Mouse (Mus musculus) 416B (cell line): Measurements from ENCODE around the gene Kif20b.

ENCODE experiments used
- DNase-seq: peaks from one replicate; pipeline ENCODE4 v3.0.0; 2011; ENCODE audit warnings: low read depth

Gene Kif20b

GRCm38 (mm10) chr19:34921652-34922602 lies at the start of gene Kif20b:
Gene Kif20b, plus strand, starts transcription at chr19:34922361.
- peak; percentile 95 for DNase-seq

DNA sequence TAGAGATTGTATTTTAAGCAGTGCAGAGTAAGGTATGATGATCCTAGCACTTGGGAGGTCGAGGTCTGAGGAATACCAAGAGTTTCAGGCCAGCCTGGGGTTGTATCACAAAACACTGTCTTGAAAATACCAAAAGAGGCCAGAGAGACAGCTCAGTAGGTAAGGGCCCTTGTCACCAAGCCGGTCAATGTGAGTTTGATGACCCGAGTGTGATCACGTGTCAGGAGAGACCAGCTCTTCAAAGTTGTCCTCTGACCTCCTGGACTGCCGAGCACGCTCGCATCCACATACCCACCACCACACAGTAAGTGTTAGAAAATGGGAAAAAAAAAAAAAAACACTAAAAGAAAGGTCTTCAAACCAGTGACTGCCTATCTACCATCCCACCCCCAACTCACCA lies 45.5 kb upstream of the Kif20b start:
- peak; percentile 60 for DNase-seq

DNA sequence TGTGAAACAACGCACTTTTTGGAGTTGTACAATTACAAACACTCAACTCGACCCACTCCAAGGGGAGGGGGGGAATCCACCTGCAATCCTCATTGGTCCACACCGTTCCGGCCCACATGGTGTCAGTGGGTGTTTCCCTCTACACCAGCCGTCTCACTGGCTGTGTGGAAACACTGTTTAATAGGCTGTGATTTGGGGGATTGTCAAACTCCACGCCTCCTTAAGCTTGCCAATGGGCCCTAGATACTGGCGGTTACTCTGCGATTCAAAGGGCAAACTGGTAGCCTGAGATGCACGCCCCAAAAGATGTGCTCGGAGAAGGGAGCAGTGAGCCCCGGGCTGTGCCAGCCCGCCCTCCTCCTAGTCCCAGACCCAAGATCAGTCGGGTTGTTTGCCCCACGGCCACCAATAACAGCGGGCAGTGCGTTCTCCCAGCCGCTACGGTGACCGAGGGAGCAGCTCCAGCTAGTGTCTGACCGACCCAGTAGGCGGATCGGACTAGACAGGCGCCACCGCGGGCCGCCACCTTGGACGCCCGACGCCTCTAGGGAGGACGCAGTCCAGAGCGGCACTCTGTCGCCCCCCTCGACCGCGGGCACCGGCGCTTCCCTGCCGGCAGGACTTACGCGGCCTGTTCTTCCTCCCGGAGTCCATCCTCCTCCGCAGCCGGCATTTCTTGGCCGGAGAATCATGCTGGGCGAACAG lies 44.1 kb upstream of the Kif20b start:
- peak; percentile 99 for DNase-seq

GRCm38 (mm10) chr19:34878603-34879541 lies 43.3 kb upstream of the Kif20b start, which contains the start of gene Pank1:
Gene Pank1, minus strand, starts transcription at chr19:34879455.
- peak; percentile 82 for DNase-seq

GRCm38 (mm10) chr19:34879624-34880023 lies 42.5 kb upstream of the Kif20b start:
- DNase-seq, result no peak

DNA sequence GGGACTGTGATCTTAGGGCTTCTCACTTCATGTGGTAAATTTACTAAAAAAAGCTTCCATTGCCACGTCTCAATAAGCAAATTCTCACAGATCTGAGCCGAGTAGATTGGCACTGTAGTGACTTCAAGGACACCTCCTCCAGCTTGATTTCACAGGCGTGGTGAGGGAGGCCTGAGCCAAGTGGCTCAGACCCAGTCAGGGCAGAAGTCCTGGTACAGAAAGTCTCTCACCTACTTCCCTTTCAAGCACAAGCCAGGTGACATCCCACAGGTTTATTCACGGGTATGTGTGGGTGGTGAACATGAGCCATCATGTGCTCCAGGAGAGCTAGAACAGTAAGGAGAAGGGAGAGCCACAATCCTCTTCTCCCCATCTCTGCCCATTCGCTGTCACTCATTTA lies 41.0 kb upstream of the Kif20b start:
- DNase-seq, result no peak

GRCm38 (mm10) chr19:34882443-34882842 lies 39.7 kb upstream of the Kif20b start:
- no peak for DNase-seq

GRCm38 (mm10) chr19:34883526-34884224 lies 38.5 kb upstream of the Kif20b start:
- no peak for DNase-seq

DNA sequence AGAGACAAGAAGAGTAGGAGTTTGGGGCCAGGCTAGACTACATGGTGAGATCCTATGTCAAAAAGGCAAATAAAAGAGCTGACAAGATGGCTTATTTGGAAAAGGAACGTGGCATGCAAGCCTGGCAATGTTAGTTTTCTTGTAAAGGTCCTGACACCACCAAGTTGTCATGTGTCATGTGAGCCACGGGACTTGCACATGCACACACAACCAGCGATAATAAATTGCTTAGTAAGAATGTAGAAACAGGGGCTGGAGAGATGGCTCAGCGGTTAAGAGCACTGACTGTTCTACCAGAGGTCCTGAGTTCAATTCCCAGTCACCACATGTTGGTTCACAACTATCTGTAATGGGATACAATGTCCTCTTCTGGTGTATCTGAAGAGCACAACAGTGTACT lies 35.8 kb upstream of the Kif20b start:
- no peak for DNase-seq

GRCm38 (mm10) chr19:34890981-34891380 lies 31.2 kb upstream of the Kif20b start:
- no peak for DNase-seq

GRCm38 (mm10) chr19:34891590-34891989 lies 30.6 kb upstream of the Kif20b start:
- no peak for DNase-seq

GRCm38 (mm10) chr19:34895082-34895481 lies 27.1 kb upstream of the Kif20b start:
- DNase-seq, result peak; percentile 83

DNA sequence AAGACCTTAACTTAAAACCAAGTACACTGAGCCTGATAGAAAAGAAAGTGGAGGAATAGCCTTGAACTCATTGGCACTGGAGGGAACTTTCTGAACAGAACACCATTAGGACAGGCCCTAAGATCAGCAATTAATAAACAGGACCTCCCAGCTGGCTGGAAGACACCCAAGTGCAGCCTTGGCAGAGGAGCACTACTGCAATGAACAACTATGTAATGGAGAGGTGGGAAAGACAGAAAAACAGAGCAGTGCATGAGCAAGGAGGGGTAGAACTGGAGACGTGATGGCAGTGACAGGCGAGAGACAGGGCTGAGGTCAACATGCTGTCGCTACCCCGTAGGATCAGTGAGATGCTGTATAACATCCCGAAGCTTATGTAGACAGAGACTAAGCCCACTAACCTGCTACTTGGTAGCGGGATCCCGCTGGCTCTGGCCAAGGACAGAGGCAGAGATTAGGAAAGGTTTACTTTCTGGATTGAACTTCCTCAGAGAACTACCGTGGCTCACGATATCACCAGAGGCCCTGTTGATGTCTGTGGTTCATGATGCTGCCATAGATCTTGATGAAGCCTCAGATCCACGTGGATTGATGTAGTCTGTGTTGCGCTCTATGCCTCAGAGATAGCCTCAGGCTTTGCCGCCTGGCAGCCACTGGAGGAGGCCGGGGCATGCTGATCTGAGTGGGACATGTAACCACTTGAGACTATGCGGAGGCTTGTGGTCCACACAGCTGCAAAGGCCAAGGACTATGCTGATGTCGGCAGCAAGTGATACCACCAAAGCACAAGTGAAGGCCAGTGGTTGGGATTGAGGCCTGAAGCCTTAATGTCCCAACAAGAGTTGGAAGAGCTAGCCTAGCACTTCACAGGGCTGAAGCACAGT lies 24.8 kb upstream of the Kif20b start:
- no peak for DNase-seq

DNA sequence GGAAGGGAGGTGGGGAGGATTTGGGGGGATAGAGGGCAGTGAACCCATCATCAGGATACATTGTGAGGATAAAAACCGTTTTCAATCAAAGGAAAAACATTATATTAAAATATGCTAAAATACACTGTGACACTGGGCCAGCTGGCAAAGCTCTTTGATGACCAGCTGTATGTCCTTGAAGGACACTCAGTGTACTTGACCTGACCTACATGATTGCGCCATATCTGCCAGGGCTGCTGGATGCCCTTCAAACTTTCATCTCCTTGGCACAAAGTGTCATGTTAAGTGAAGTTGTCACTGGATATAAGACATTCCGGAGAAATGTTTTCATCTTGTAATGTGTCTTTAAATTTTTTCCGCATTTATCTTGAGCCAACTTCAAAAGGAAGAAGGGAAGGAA lies 23.2 kb upstream of the Kif20b start:
- DNase-seq, result no peak

GRCm38 (mm10) chr19:34901266-34901665 lies 20.9 kb upstream of the Kif20b start:
- no peak for DNase-seq

GRCm38 (mm10) chr19:34901735-34902134 lies 20.4 kb upstream of the Kif20b start:
- DNase-seq, result no peak

GRCm38 (mm10) chr19:34904032-34904431 lies 18.1 kb upstream of the Kif20b start:
- no peak for DNase-seq

- DNase-seq, result peak; percentile 91
These were observed 16.7 kb upstream of the Kif20b start for GRCm38 (mm10) chr19:34905424-34905823.

GRCm38 (mm10) chr19:34906772-34907171 lies 15.4 kb upstream of the Kif20b start:
- DNase-seq, result no peak

DNA sequence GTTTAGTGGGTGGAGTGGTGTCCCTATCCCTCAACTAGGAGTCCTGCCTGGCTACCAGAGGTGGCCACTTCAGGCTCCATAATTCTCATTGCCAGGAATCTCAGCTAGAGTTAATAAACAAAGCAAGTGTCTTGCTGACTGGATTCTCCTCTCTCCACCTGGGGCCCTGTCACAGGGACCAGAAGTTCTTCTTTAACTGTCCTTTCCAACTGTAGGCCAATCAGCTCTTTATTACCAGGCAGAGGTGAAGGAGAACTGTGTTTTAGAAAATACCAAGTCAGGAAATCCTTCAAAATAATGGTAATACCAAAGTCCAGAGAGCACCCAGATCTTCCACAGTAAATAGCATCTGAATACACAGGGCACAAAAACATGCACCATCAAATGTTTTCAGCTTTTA lies 9.8 kb upstream of the Kif20b start:
- no peak for DNase-seq
